Mouse (Mus musculus) bone marrow, adult 2 months (tissue): ENCODE measurements around the gene Gjc1. TPM values are rescaled to one million over a fixed set of nuclear protein-coding genes. Genes with fewer than 3 reads are reported as not detected.

Experiments used
- H3K27ac ChIP-seq: fragments of 200-500 bp; 2 replicates; pipeline ENCODE4 v1.5.1; 2012; ENCODE audit warnings: low read depth, mild to moderate bottlenecking, control low read depth, inconsistent platforms, low read length; ENCODE audit not compliant: control insufficient read depth, poor library complexity, insufficient read depth
- H3K4me1 ChIP-seq: fragments of 200-500 bp; 2 replicates; pipeline ENCODE4 v1.6.1; 2011; ENCODE audit warnings: low read length; ENCODE audit not compliant: control insufficient read depth, insufficient read depth
- H3K4me3 ChIP-seq: fragments of 200-500 bp; replicated peaks from 2 replicates; pipeline ENCODE3; 2011; ENCODE audit warnings: mild to moderate bottlenecking, low read depth, low read length, control low read depth; ENCODE audit not compliant: control insufficient read depth
- CTCF ChIP-seq: fragments of 200-500 bp; IDR thresholded peaks from 2 replicates; pipeline ENCODE4 v1.5.1; 2011; ENCODE audit warnings: low read length, control low read depth; ENCODE audit not compliant: control insufficient read depth, insufficient read depth
- POLR2A ChIP-seq: fragments of 200-500 bp; IDR thresholded peaks from 2 replicates; pipeline ENCODE4 v1.6.1; 2011; ENCODE audit warnings: low read depth, mild to moderate bottlenecking, control low read depth, low read length, borderline replicate concordance; ENCODE audit not compliant: control insufficient read depth
- WGBS: fragments of 180-500 bp; shearing (Covaris S2); methylation state at CpG from one replicate; pipeline ENCODE4 v1.1.7; 2018; 5-methylcytosine and 5-hydroxymethylcytosine counted together
- polyA plus RNA-seq: library from polyadenylated mRNA; stranded (reverse); fragments of >200 nt; gene quantifications from 2 replicates; pipeline ENCODE4 v1.2.4, GENCODE M21; 2011; ENCODE audit warnings: low replicate concordance; ENCODE audit not compliant: missing spikeins, insufficient read depth, insufficient read length

The Gjc1 gene
- 0.41 and 3.4 TPM in 2 replicates for polyA plus RNA-seq

GRCm38 (mm10) chr11:102819021-102819782 is at the start of gene Gjc1:
TSS of gene Gjc1 (minus strand) at chr11:102819700.
- no peak within 1 kb of the TSS for H3K4me3 ChIP-seq

GRCm38 (mm10) chr11:102864272-102864671 is 44.8 kb upstream of the Gjc1 start:
- WGBS, result 21% methylated on average over 4 of the region's 4 CpGs
- no peaks in the 10 kb centered on the region for H3K4me1 ChIP-seq
- H3K27ac ChIP-seq, result no peak overlapping the region
- no peak overlapping the region for H3K4me3 ChIP-seq
- no peak for TF ChIP-seq POLR2A
- no peak for TF ChIP-seq CTCF

More at GRCm38 (mm10) chr11:102819021-102819782, at the start of gene Gjc1:
- TF ChIP-seq POLR2A (no peak), CTCF (no peak)
- Histone ChIP-seq H3K4me1 (no peaks in the 10 kb centered on the region; the same call in 1 of the 2 replicates), H3K27ac (no peak within 1 kb of the TSS; the same call in 1 of the 2 replicates)
- 3% methylated on average over 74 of the region's 97 CpGs for WGBS

GRCm38 (mm10) chr11:102859933-102860332 is 40.4 kb upstream of the Gjc1 start:
- 93% methylated on average over 8 of the region's 8 CpGs for WGBS
- H3K27ac ChIP-seq, result no peak overlapping the region
- no peak overlapping the region for H3K4me3 ChIP-seq
- TF ChIP-seq POLR2A (no peak), CTCF (no peak)
- H3K4me1 ChIP-seq, result no peaks in the 10 kb centered on the region

DNA sequence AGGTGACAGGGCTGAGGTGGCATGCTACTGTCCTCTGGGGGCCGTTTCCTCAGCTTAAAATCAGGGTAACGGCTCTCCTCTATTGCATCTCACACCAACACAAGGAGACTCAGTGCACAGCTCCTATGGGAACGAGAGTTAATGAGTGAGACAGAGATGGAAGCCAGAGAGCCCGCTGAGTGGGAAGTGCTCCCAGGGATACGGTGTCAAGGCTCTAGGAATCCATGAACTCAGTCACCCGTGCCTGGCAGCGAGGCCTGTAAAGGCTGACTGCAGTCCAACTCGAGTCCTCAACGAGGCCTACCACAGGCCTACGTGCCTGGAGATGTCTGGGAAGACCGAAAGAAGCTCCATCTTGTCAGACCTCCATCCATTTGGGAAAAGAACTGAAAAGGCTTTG is 39.5 kb upstream of the Gjc1 start:
- Histone ChIP-seq H3K4me1 (no peaks in the 10 kb centered on the region), H3K27ac (no peak overlapping the region), H3K4me3 (no peak overlapping the region)
- 93% methylated on average over 11 of the region's 11 CpGs for WGBS
- TF ChIP-seq CTCF (no peak), POLR2A (no peak)

- WGBS, result 85% methylated on average over 6 of the region's 6 CpGs
- TF ChIP-seq CTCF, result no peak
- no peak for TF ChIP-seq POLR2A
- no peak overlapping the region for H3K4me3 ChIP-seq
- H3K27ac ChIP-seq, result no peak overlapping the region
- no peaks in the 10 kb centered on the region for H3K4me1 ChIP-seq
These were observed 36.4 kb upstream of the Gjc1 start for GRCm38 (mm10) chr11:102855941-102856340.

DNA sequence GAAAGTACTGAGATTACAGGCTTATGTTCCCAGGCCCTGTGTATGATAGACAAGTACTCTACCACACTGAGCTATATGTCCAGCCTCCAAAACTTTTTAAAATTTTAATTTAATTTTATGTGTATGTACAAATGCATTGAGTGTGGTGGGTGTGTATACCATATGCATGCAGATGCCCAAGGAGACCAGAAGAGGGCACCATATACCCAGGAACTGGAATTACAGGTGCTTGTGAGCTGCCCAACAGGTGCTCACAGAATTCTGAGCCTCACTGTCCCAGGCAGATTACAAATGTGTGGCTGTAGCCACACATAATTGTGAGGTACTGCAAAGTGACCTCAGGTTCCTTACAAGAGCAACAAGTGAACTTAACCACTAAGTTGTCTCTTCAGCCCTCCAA is 34.3 kb upstream of the Gjc1 start:
- Histone ChIP-seq H3K27ac (no peak overlapping the region), H3K4me3 (no peak overlapping the region), H3K4me1 (no peaks in the 10 kb centered on the region)
- TF ChIP-seq POLR2A (no peak), CTCF (peak; percentile 25; the same call in 1 of the 2 replicates)

GRCm38 (mm10) chr11:102851883-102852282 is 32.4 kb upstream of the Gjc1 start:
- TF ChIP-seq CTCF, result peak; percentile 61; the same call in 1 of the 2 replicates
- TF ChIP-seq POLR2A, result no peak
- Histone ChIP-seq H3K4me1 (no peaks in the 10 kb centered on the region), H3K27ac (no peak overlapping the region), H3K4me3 (no peak overlapping the region)
- WGBS, result 75% methylated on average over 5 of the region's 5 CpGs

DNA sequence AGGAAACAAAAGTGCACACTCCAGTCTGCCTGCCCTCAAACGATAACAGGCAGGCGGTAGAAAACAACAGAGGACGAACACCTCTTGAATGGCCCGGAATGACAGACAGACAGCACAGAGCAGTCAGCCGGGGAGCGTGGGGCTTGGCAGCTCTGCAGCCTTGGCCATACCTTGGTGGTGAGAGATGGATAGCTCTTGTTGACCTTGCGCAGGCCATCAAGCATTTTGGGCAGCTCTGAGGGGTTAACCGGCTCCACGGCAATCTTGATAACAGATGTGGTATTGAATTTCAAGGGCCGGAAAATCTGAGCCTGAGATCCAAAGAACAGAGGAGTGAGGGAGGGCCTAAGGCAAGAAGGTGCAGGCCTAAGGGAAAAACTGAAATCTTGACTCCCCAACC is 26.4 kb upstream of the Gjc1 start:
- Histone ChIP-seq H3K4me3 (no peak overlapping the region), H3K4me1 (no peaks in the 10 kb centered on the region), H3K27ac (no peak overlapping the region)
- WGBS, result 96% methylated on average over 10 of the region's 10 CpGs
- TF ChIP-seq CTCF (no peak), POLR2A (no peak)

DNA sequence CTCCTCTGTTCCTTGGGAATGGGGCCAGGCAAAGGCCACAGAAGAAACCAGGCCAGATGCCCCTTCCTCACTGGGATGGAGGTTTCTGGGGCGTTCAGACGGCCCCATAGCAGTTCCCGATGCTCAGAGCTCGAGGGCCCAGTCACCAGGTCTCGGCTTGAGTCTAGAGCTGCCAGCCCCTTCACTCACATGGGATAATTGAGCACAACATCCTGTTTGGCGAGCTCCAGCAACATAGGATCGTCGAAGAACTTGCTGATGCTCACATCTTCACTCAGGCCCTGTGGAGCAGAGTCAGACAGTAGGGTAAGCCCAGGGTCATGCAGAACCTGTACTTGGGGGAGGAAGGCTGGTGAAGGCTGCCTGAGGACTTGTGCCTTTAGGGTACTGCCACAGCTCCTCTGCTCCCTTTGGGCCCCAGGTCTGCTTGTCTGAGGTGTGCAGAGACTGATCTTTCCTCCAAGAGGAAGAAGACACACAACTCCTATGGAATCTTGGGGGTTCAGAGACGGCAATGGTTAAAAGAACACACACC is 19.2 kb upstream of the Gjc1 start:
- WGBS, result 85% methylated on average over 9 of the region's 9 CpGs

More for the DNA sequence above, 19.2 kb upstream of the Gjc1 start:
- TF ChIP-seq POLR2A, result no peak
- TF ChIP-seq CTCF, result no peak
- no peak overlapping the region for H3K27ac ChIP-seq
- H3K4me1 ChIP-seq, result no peaks in the 10 kb centered on the region
- no peak overlapping the region for H3K4me3 ChIP-seq
